Mouse (Mus musculus) urinary bladder, postnatal 14 days (tissue): ENCODE results near the gene Ppef1.

Source experiments
- DNase-seq: peaks from one replicate; pipeline ENCODE4 v3.0.0; 2021; ENCODE audit warnings: low spot score

The Ppef1 gene

GRCm38 (mm10) chrX:160598055-160598454, 137.5 kb downstream of the Ppef1 start:
- no peak for DNase-seq

- no peak for DNase-seq
These were observed 142.6 kb downstream of the Ppef1 start for GRCm38 (mm10) chrX:160592933-160593332.

DNA sequence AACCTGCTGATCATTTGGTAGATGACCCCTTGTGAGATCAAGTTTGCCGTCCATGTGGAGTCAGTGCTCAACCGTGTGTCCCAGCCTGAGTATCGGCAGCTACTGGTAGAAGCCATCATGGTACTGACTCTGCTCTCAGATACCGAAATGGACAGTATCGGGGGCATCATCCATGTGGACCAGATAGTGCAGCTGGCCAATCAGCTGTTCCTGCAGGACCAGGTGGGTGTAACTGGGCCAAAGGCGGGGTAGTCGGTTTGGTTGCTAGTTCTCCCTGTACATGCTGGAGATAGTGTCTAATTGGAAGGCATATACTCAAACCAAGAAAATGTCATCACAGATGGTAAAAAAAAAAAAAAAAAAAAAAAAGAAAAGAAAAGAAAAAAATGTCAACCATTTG, 145.4 kb downstream of the Ppef1 start:
- no peak for DNase-seq

DNA sequence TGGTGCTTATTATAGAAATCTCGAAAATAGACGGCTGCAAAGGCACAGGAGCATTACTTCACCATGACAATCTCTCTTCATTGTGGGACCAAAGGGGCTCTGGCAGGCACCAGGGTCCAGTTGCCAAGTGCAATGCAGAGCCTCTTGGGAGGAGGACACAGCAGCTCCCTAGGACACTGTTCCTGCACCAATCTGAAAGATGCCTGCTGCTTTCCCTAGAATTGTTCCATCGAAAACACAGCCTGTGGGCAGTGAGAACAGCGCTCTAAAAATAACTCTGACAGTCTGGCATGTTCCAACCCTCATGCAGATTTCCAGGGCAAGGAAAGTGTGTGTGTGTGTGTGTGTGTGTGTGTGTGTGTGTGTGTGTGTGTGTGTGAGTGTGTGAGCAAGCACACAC, 147.0 kb downstream of the Ppef1 start:
- DNase-seq = no peak

- DNase-seq = no peak
These were observed 150.5 kb downstream of the Ppef1 start for GRCm38 (mm10) chrX:160585110-160585509.

DNA sequence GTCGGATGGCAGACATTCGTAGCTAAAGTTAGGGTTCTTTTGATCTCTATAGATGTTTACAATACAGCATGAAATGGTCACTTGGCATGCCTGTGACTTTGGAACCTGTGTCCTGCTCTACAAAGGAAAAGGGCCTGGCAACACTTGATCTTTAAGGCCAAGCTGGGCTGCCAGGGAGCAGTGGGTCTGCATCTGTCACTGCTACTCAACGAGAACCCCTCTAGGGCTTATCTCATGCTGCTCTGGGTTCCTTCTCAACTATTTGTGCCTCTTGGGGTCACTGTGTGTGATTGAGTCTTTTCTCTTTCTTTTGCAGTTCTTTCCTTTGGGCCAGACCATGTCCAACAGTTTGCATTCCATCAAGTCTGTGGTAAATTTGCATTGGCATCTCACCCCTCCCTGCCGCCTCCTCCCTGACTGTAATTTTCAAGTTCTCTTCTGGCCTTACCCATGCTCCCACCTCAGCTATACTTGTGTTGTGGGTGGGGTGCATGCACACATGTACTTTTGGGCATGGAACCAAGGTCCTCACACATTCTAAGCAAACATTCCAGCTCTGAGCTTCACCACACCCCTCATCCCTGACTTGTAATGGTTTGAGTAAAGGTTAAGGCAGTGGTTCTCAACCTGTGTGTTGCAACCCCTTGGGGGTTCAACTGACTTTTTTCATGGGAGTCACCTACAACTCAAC, 151.3 kb downstream of the Ppef1 start:
- no peak for DNase-seq

GRCm38 (mm10) chrX:160583589-160583988, 152.0 kb downstream of the Ppef1 start:
- DNase-seq = no peak
